Mouse (Mus musculus): ENCODE results near the gene Hspbap1.

DNA sequence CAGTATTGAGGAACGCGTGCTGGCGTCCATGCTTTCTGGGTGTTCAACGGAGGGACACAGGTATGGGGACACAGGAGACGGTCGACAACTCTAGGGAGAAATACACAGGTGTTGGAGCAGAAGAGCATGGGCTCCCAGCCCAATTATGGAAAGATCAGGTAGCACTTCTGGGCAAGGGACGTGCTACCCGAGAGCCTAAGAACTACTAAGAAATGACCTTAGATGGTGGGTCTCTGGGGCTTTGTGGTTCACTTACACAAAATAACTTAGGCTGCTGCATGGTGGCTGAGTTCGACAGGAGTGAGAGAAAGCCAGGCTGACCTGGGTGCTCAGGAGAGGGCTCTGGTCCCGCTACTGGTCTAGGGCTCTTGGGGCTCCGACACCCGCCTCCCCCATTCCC, 101.7 kb downstream of the Hspbap1 start:
- no peak for TF ChIP-seq CTCF (IDR thresholded peaks at IDR 0.05; ENCODE audit: low read depth)
- TF ChIP-seq EP300 (IDR thresholded peaks at IDR 0.05; ENCODE audit: low read depth): no peak
